Mouse (Mus musculus): Measurements from ENCODE around the gene Fam219a. TPM values are rescaled to one million over a fixed set of nuclear protein-coding genes. Genes with fewer than 3 reads are reported as not detected.
A peak's percentile ranks its signal among the peaks of the same experiment; 100 is the strongest.

Fam219a gene
- total and polyA plus RNA-seq, 3 experiments = 13.4 to 15.8 (median 14.4) TPM

- no peaks in the 10 kb centered on the region for H3K27me3 ChIP-seq (ENCODE audit: control insufficient read depth, insufficient read depth, low read length)
- peak in 1 of 2 experiments; percentile 16 for DNase-seq
- no peak overlapping the region for H3K4me3 ChIP-seq
- intact Hi-C loops (cut with DNase I) = no loop called here
- H3K79me2 ChIP-seq (replicated peaks; ENCODE audit: control insufficient read depth, insufficient read depth, low read length) = no peaks in the 10 kb centered on the region
- H3K36me3 ChIP-seq (ENCODE audit: control insufficient read depth, insufficient read depth, low read length) = no peaks in the 10 kb centered on the region
- WGBS = 29% methylated on average over 8 of the region's 8 CpGs
- H3K9ac ChIP-seq (ENCODE audit: low read depth, low read length) = no peak overlapping the region
- no peak overlapping the region for H3K27ac ChIP-seq
- TF ChIP-seq EP300 (IDR thresholded peaks at IDR 0.05; ENCODE audit: insufficient read depth, low read depth, low read length) (no peak), POLR2A (IDR thresholded peaks at IDR 0.05; ENCODE audit: insufficient read depth, low read depth, low read length) (no peak), CTCF (IDR thresholded peaks at IDR 0.05) (no peak)
- peaks cover 5% of the 10 kb centered on the region for H3K4me1 ChIP-seq (ENCODE audit: control insufficient read depth, insufficient read depth, low read length)
Measured at GRCm38 (mm10) chr4:41527996-41528395, 41.3 kb downstream of the Fam219a start.

- Histone ChIP-seq H3K36me3 (ENCODE audit: control insufficient read depth, insufficient read depth, low read length) (no peaks in the 10 kb centered on the region), H3K9ac (ENCODE audit: low read depth, low read length) (no peak overlapping the region), H3K4me1 (ENCODE audit: control insufficient read depth, insufficient read depth, low read length) (peaks cover 5% of the 10 kb centered on the region), H3K27ac (no peak overlapping the region), H3K4me3 (no peak overlapping the region), H3K79me2 (replicated peaks; ENCODE audit: control insufficient read depth, insufficient read depth, low read length) (no peaks in the 10 kb centered on the region), H3K27me3 (ENCODE audit: control insufficient read depth, insufficient read depth, low read length) (no peaks in the 10 kb centered on the region)
- WGBS = 68% methylated on average over 13 of the region's 13 CpGs
- intact Hi-C loops (cut with DNase I) = no loop called here
- no peak for DNase-seq
- TF ChIP-seq CTCF (IDR thresholded peaks at IDR 0.05) (no peak), POLR2A (IDR thresholded peaks at IDR 0.05; ENCODE audit: insufficient read depth, low read depth, low read length) (no peak), EP300 (IDR thresholded peaks at IDR 0.05; ENCODE audit: insufficient read depth, low read depth, low read length) (no peak)
Measured at GRCm38 (mm10) chr4:41527076-41527475, 42.3 kb downstream of the Fam219a start.

- Histone ChIP-seq H3K79me2 (replicated peaks; ENCODE audit: control insufficient read depth, insufficient read depth, low read length) (no peaks in the 10 kb centered on the region), H3K4me1 (ENCODE audit: control insufficient read depth, insufficient read depth, low read length) (peaks cover 5% of the 10 kb centered on the region), H3K4me3 (no peak overlapping the region), H3K9ac (ENCODE audit: low read depth, low read length) (no peak overlapping the region), H3K27me3 (ENCODE audit: control insufficient read depth, insufficient read depth, low read length) (no peaks in the 10 kb centered on the region), H3K36me3 (ENCODE audit: control insufficient read depth, insufficient read depth, low read length) (no peaks in the 10 kb centered on the region), H3K27ac (no peak overlapping the region)
- 77% methylated on average over 7 of the region's 7 CpGs for WGBS
- TF ChIP-seq EP300 (IDR thresholded peaks at IDR 0.05; ENCODE audit: insufficient read depth, low read depth, low read length) = no peak
- no peak for TF ChIP-seq POLR2A (IDR thresholded peaks at IDR 0.05; ENCODE audit: insufficient read depth, low read depth, low read length)
- TF ChIP-seq CTCF (IDR thresholded peaks at IDR 0.05) = no peak
- no peak for DNase-seq
- intact Hi-C loops (cut with DNase I) = no loop called here
Measured at GRCm38 (mm10) chr4:41526553-41526952, 42.8 kb downstream of the Fam219a start.

- 75% methylated on average over 9 of the region's 9 CpGs for WGBS
- no peaks in the 10 kb centered on the region for H3K36me3 ChIP-seq (ENCODE audit: control insufficient read depth, insufficient read depth, low read length)
- no peaks in the 10 kb centered on the region for H3K79me2 ChIP-seq (replicated peaks; ENCODE audit: control insufficient read depth, insufficient read depth, low read length)
- H3K9ac ChIP-seq (ENCODE audit: low read depth, low read length) = no peak overlapping the region
- TF ChIP-seq CTCF (IDR thresholded peaks at IDR 0.05) (no peak), POLR2A (IDR thresholded peaks at IDR 0.05; ENCODE audit: insufficient read depth, low read depth, low read length) (no peak), EP300 (IDR thresholded peaks at IDR 0.05; ENCODE audit: insufficient read depth, low read depth, low read length) (no peak)
- intact Hi-C loops (cut with DNase I) = no loop called here
- H3K27me3 ChIP-seq (ENCODE audit: control insufficient read depth, insufficient read depth, low read length) = no peaks in the 10 kb centered on the region
- H3K4me1 ChIP-seq (ENCODE audit: control insufficient read depth, insufficient read depth, low read length) = peaks cover 5% of the 10 kb centered on the region
- H3K4me3 ChIP-seq = no peak overlapping the region
- no peak overlapping the region for H3K27ac ChIP-seq
- DNase-seq = no peak
Measured at GRCm38 (mm10) chr4:41524829-41525228, 44.5 kb downstream of the Fam219a start.

- no peak overlapping the region for H3K4me3 ChIP-seq
- WGBS = 51% methylated on average over 7 of the region's 7 CpGs
- no peak overlapping the region for H3K27ac ChIP-seq
- TF ChIP-seq CTCF (IDR thresholded peaks at IDR 0.05) (no peak), POLR2A (IDR thresholded peaks at IDR 0.05; ENCODE audit: insufficient read depth, low read depth, low read length) (no peak), EP300 (IDR thresholded peaks at IDR 0.05; ENCODE audit: insufficient read depth, low read depth, low read length) (no peak)
- no peak overlapping the region for H3K9ac ChIP-seq (ENCODE audit: low read depth, low read length)
- no peaks in the 10 kb centered on the region for H3K79me2 ChIP-seq (replicated peaks; ENCODE audit: control insufficient read depth, insufficient read depth, low read length)
- intact Hi-C loops (cut with DNase I) = loop anchor here (1.0 kb wide), 1 partner anchor 89 kb away; no protein-coding TSS in a partner anchor
- DNase-seq = no peak
- H3K4me1 ChIP-seq (ENCODE audit: control insufficient read depth, insufficient read depth, low read length) = peaks cover 3% of the 10 kb centered on the region
- no peaks in the 10 kb centered on the region for H3K36me3 ChIP-seq (ENCODE audit: control insufficient read depth, insufficient read depth, low read length)
- no peaks in the 10 kb centered on the region for H3K27me3 ChIP-seq (ENCODE audit: control insufficient read depth, insufficient read depth, low read length)
Measured at GRCm38 (mm10) chr4:41523839-41524238, 45.5 kb downstream of the Fam219a start.

GRCm38 (mm10) chr4:41522788-41523187 lies 46.5 kb downstream of the Fam219a start:
- H3K27ac ChIP-seq = no peak overlapping the region
- peaks cover under 1% of the 10 kb centered on the region; the same call in 1 of the 2 replicates for H3K4me1 ChIP-seq (ENCODE audit: control insufficient read depth, insufficient read depth, low read length)
- intact Hi-C loops (cut with DNase I) = loop anchor here (1.0 kb wide), 2 partner anchors 91 to 131 kb away; no protein-coding TSS in a partner anchor
- TF ChIP-seq CTCF (IDR thresholded peaks at IDR 0.05) (peak; percentile 93), POLR2A (IDR thresholded peaks at IDR 0.05; ENCODE audit: insufficient read depth, low read depth, low read length) (no peak)
- 66% methylated on average over 5 of the region's 5 CpGs for WGBS
- no peak for DNase-seq
- no peaks in the 10 kb centered on the region for H3K36me3 ChIP-seq (ENCODE audit: control insufficient read depth, insufficient read depth, low read length)
- no peaks in the 10 kb centered on the region for H3K27me3 ChIP-seq (ENCODE audit: control insufficient read depth, insufficient read depth, low read length)
- no peaks in the 10 kb centered on the region for H3K79me2 ChIP-seq (replicated peaks; ENCODE audit: control insufficient read depth, insufficient read depth, low read length)
- H3K4me3 ChIP-seq = no peak overlapping the region
- no peak overlapping the region for H3K9ac ChIP-seq (ENCODE audit: low read depth, low read length)
